Mouse (Mus musculus) liver, embryonic 16.5 days (tissue): ENCODE data around the gene Clca3a2. TPM values are rescaled to one million over a fixed set of nuclear protein-coding genes. Genes with fewer than 3 reads are reported as not detected.
"Not testable (repeated sequence)": the region's sequence is repeated elsewhere in the genome, so short reads cannot be mapped to it uniquely, and the experiment has no call there.

Source experiments
- ATAC-seq: fragments of 200-750 bp; cut with Nextera tagmentation; 2 replicates; pipeline ENCODE4 v1.8.0; 2017; ENCODE audit warnings: low read depth, mild to moderate bottlenecking, moderate number of reproducible peaks, moderate library complexity
- H3K27ac ChIP-seq: fragments of 300-500 bp; sonication (generic); 2 replicates; pipeline ENCODE4 v1.5.1; 2014; ENCODE audit warnings: mild to moderate bottlenecking, low read length
- H3K27me3 ChIP-seq: fragments of 300-500 bp; sonication (generic); 2 replicates; pipeline ENCODE4 v1.6.1; 2014; ENCODE audit warnings: low read depth, low read length, mixed read lengths; ENCODE audit not compliant: control insufficient read depth, insufficient read depth
- H3K36me3 ChIP-seq: fragments of 300-500 bp; sonication (generic); 2 replicates; pipeline ENCODE4 v1.6.1; 2014; ENCODE audit warnings: mild to moderate bottlenecking; ENCODE audit not compliant: control insufficient read depth, insufficient read depth
- H3K4me1 ChIP-seq: fragments of 300-500 bp; sonication (generic); 2 replicates; pipeline ENCODE4 v1.6.1; 2014; ENCODE audit warnings: low read depth, low read length, mixed read lengths; ENCODE audit not compliant: control insufficient read depth
- H3K4me2 ChIP-seq: fragments of 300-500 bp; sonication (generic); 2 replicates; pipeline ENCODE4 v1.6.1; 2014; ENCODE audit warnings: low read depth, low read length, mixed read lengths
- H3K4me3 ChIP-seq: fragments of 300-500 bp; sonication (generic); 2 replicates; pipeline ENCODE4 v1.5.1; 2014; ENCODE audit warnings: low read depth, mild to moderate bottlenecking, low read length
- H3K9ac ChIP-seq: fragments of 300-500 bp; sonication (generic); 2 replicates; pipeline ENCODE4 v1.6.1; 2014; ENCODE audit warnings: low read depth, low read length
- H3K9me3 ChIP-seq: fragments of 300-500 bp; sonication (generic); replicated peaks from 2 replicates; pipeline ENCODE4 v1.6.1; 2016; ENCODE audit warnings: low read length; ENCODE audit not compliant: control insufficient read depth
- WGBS: fragments of 180-500 bp; shearing (Covaris S2); extraction: QIAGEN DNeasy Blood & Tissue Kit; methylation state at CpG from one replicate; pipeline ENCODE4 v1.1.7; 2014; ENCODE audit not compliant: insufficient replicate concordance; 5-methylcytosine and 5-hydroxymethylcytosine counted together
- polyA plus RNA-seq: library from polyadenylated mRNA; unstranded; fragments of >200 nt; fragmentation: Nextera tagmentation; extraction: Ambion mirVana; gene quantifications from 2 replicates; pipeline ENCODE4 v1.2.1, GENCODE M21; 2015

Clca3a2 gene
- polyA plus RNA-seq, 1 experiment from 2014 or later = not detected

GRCm38 (mm10) chr3:144756103-144756502, 63.2 kb downstream of the Clca3a2 start:
- H3K4me3 ChIP-seq, H3K4me2 ChIP-seq, ATAC-seq, H3K36me3 ChIP-seq, H3K27ac ChIP-seq, H3K9ac ChIP-seq, H3K4me1 ChIP-seq, H3K9me3 ChIP-seq, H3K27me3 ChIP-seq: not testable (repeated sequence)
- WGBS = 68% methylated on average over 8 of the region's 8 CpGs

DNA sequence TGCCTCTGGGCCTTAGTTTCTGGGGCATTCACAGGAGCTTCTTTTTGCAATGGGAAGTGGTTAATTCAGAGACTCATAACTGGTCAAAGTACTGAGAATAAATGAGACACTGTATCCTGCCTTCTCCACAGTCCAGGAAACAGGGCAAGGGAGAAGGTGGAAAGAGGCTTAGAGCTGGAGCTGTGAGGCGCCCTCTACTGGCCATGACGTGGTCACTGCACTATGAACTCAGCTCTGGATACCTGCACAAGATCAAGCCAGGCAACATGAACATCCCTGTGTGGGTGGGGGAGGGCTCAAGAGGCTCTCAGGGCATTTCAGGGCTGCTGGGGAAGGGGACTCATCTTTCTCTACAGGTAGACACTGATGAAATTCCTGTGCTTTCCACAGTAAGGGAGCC, 66.2 kb downstream of the Clca3a2 start:
- no peak overlapping the region for H3K4me3 ChIP-seq
- H3K36me3 ChIP-seq = no peaks in the 10 kb centered on the region
- H3K4me2 ChIP-seq = no peak overlapping the region
- H3K9me3 ChIP-seq = no peaks in the 10 kb centered on the region
- ATAC-seq = no peak
- WGBS = 2% methylated on average over 2 of the region's 2 CpGs
- no peak overlapping the region for H3K27ac ChIP-seq
- no peak overlapping the region for H3K9ac ChIP-seq
- H3K4me1 ChIP-seq = no peaks in the 10 kb centered on the region
- no peaks in the 10 kb centered on the region for H3K27me3 ChIP-seq

- not testable (repeated sequence) for H3K9ac ChIP-seq, H3K36me3 ChIP-seq, H3K9me3 ChIP-seq, H3K4me2 ChIP-seq, H3K4me1 ChIP-seq, H3K27me3 ChIP-seq, ATAC-seq, H3K4me3 ChIP-seq, H3K27ac ChIP-seq
- 68% methylated on average over 18 of the region's 21 CpGs for WGBS
Observed at GRCm38 (mm10) chr3:144749062-144749963, 70.0 kb downstream of the Clca3a2 start.

DNA sequence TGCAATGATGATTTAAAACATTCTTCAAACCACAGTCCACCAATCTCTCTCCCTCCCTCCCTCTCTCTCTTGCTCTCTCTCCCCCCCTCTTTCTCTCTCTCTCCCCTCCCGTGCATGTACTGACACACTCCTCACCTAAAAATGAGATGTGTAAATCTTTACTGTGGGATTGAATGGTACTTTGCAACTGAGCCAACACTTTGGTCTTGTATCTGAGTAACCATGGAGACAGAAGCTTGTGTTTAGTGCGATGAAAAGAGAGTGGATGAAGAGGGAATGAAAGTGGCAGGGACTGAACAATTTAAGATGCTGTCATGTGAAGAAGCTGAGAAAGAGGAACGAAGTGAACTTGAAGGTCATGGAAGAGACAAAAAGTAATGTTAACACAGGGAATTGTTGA, 71.6 kb downstream of the Clca3a2 start:
- H3K36me3 ChIP-seq, H3K4me3 ChIP-seq, H3K9ac ChIP-seq, H3K27ac ChIP-seq, ATAC-seq, H3K4me2 ChIP-seq, H3K4me1 ChIP-seq, H3K27me3 ChIP-seq, H3K9me3 ChIP-seq: not testable (repeated sequence)
- 56% methylated on average over 3 of the region's 3 CpGs for WGBS

Other genes starting within 250 kb of the Clca3a2 start
- 1.4 and 1.6 TPM in 2 replicates for gene Hs2st1, start 249.3 kb downstream of the Clca3a2 start, polyA plus RNA-seq
- gene Selenof, start 249.2 kb downstream of the Clca3a2 start, polyA plus RNA-seq = 272 and 287 TPM in 2 replicates
- gene Sh3glb1, start 99.2 kb downstream of the Clca3a2 start, polyA plus RNA-seq = 78.8 and 83.3 TPM in 2 replicates
- 4.5 and 4.9 TPM in 2 replicates for gene Clca3a1, start 58.5 kb downstream of the Clca3a2 start, polyA plus RNA-seq
- gene Clca3b, start 29.9 kb upstream of the Clca3a2 start, polyA plus RNA-seq = 0.08 TPM in 1 of 2 replicates, not detected in the other
- 0.25 TPM in 1 of 2 replicates, not detected in the other for gene Clca4b, start 113.0 kb upstream of the Clca3a2 start, polyA plus RNA-seq
- gene Clca4a, start 155.6 kb upstream of the Clca3a2 start, polyA plus RNA-seq = not detected in 2 replicates
- 0.74 TPM in 1 of 2 replicates, not detected in the other for gene Clca1, start 213.3 kb upstream of the Clca3a2 start, polyA plus RNA-seq